Mouse (Mus musculus): ENCODE measurements around the gene Hpd. TPM values are rescaled to one million over a fixed set of nuclear protein-coding genes. Genes with fewer than 3 reads are reported as not detected.
A peak's percentile ranks its signal among the peaks of the same experiment; 100 is the strongest.
"Not testable (repeated sequence)": the region's sequence is repeated elsewhere in the genome, so short reads cannot be mapped to it uniquely, and the experiment has no call there.

The Hpd gene
- not detected in 2 replicates for polyA plus RNA-seq (2015; fragmentation: Nextera tagmentation; extraction: Ambion mirVana)

- Histone ChIP-seq H3K9me3 (no peaks in the 10 kb centered on the region), H3K4me3 (no peak within 1 kb of the TSS), H3K36me3 (no peaks in the 10 kb centered on the region), H3K27ac (no peak within 1 kb of the TSS), H3K4me2 (no peak within 1 kb of the TSS), H3K27me3 (no peaks in the 10 kb centered on the region), H3K4me1 (replicated peaks) (no peaks in the 10 kb centered on the region), H3K9ac (no peak within 1 kb of the TSS)
- WGBS, result 89% methylated on average over 10 of the region's 10 CpGs
- ATAC-seq (ENCODE audit: low FRiP score), result no peak
Observed at GRCm38 (mm10) chr5:123182651-123183050, at the start of gene Hpd. TSS of gene Hpd (minus strand) at chr5:123182727.

GRCm38 (mm10) chr5:123232180-123232579 is 49.7 kb upstream of the Hpd start:
- Histone ChIP-seq H3K27ac (no peak overlapping the region), H3K27me3 (no peaks in the 10 kb centered on the region), H3K4me2 (no peak overlapping the region), H3K9me3 (no peaks in the 10 kb centered on the region), H3K36me3 (peaks cover 28% of the 10 kb centered on the region), H3K9ac (no peak overlapping the region), H3K4me3 (no peak overlapping the region), H3K4me1 (replicated peaks) (peaks cover 29% of the 10 kb centered on the region)
- ATAC-seq (ENCODE audit: low FRiP score), result no peak
- WGBS, result 92% methylated on average over 2 of the region's 2 CpGs

- Histone ChIP-seq H3K9ac (peak overlapping the region; percentile 54), H3K4me1 (replicated peaks) (peaks cover 17% of the 10 kb centered on the region), H3K4me3 (peak overlapping the region; percentile 81; the same call in 1 of the 2 replicates), H3K27me3 (no peaks in the 10 kb centered on the region), H3K27ac (no peak overlapping the region), H3K4me2 (peak overlapping the region; percentile 80), H3K36me3 (peaks cover 6% of the 10 kb centered on the region; the same call in 1 of the 2 replicates), H3K9me3 (no peaks in the 10 kb centered on the region)
- no peak for ATAC-seq (ENCODE audit: low FRiP score)
- WGBS, result 89% methylated on average over 6 of the region's 6 CpGs
Observed at GRCm38 (mm10) chr5:123229296-123229695, 46.8 kb upstream of the Hpd start.

- peak overlapping the region; percentile 80 for H3K4me2 ChIP-seq
- no peak overlapping the region for H3K27ac ChIP-seq
- 6% methylated on average over 15 of the region's 15 CpGs for WGBS
- H3K27me3 ChIP-seq, result no peaks in the 10 kb centered on the region
- peaks cover 6% of the 10 kb centered on the region; the same call in 1 of the 2 replicates for H3K36me3 ChIP-seq
- peak overlapping the region; percentile 88 for H3K9ac ChIP-seq
- no peaks in the 10 kb centered on the region for H3K9me3 ChIP-seq
- no peak for ATAC-seq (ENCODE audit: low FRiP score)
- peak overlapping the region; percentile 81 for H3K4me3 ChIP-seq
- H3K4me1 ChIP-seq (replicated peaks), result peaks cover 17% of the 10 kb centered on the region
Observed at GRCm38 (mm10) chr5:123228524-123228922, 46.0 kb upstream of the Hpd start.

GRCm38 (mm10) chr5:123227762-123228523 is 45.4 kb upstream of the Hpd start:
- Histone ChIP-seq H3K27ac (no peak overlapping the region), H3K9me3 (no peaks in the 10 kb centered on the region), H3K4me1 (replicated peaks) (peaks cover 17% of the 10 kb centered on the region), H3K27me3 (no peaks in the 10 kb centered on the region), H3K36me3 (peaks cover 6% of the 10 kb centered on the region; the same call in 1 of the 2 replicates), H3K9ac (peak overlapping the region; percentile 88), H3K4me2 (peak overlapping the region; percentile 80), H3K4me3 (peak overlapping the region; percentile 81)
- ATAC-seq (ENCODE audit: low FRiP score), result peak; percentile 83
- 3% methylated on average over 42 of the region's 42 CpGs for WGBS

- no peak for ATAC-seq (ENCODE audit: low FRiP score)
- Histone ChIP-seq H3K36me3 (peaks cover 6% of the 10 kb centered on the region; the same call in 1 of the 2 replicates), H3K27ac (no peak overlapping the region), H3K9ac (no peak overlapping the region), H3K4me1 (replicated peaks) (peaks cover 17% of the 10 kb centered on the region), H3K9me3 (no peaks in the 10 kb centered on the region), H3K4me2 (no peak overlapping the region), H3K27me3 (no peaks in the 10 kb centered on the region), H3K4me3 (no peak overlapping the region)
- WGBS, result 90% methylated on average over 7 of the region's 7 CpGs
Observed at GRCm38 (mm10) chr5:123226851-123227250, 44.3 kb upstream of the Hpd start.

GRCm38 (mm10) chr5:123223861-123224260 is 41.3 kb upstream of the Hpd start:
- H3K27ac ChIP-seq; H3K9me3 ChIP-seq; ATAC-seq (ENCODE audit: low FRiP score); H3K9ac ChIP-seq; H3K4me3 ChIP-seq; H3K36me3 ChIP-seq; H3K27me3 ChIP-seq; H3K4me1 ChIP-seq (replicated peaks); H3K4me2 ChIP-seq: not testable (repeated sequence)
- 58% methylated on average over 6 of the region's 6 CpGs for WGBS

- WGBS, result 83% methylated on average over 4 of the region's 4 CpGs
- ATAC-seq (ENCODE audit: low FRiP score), result no peak
- no peaks in the 10 kb centered on the region for H3K9me3 ChIP-seq
- H3K9ac ChIP-seq, result no peak overlapping the region
- H3K27ac ChIP-seq, result no peak overlapping the region
- no peaks in the 10 kb centered on the region for H3K36me3 ChIP-seq
- H3K4me3 ChIP-seq, result no peak overlapping the region
- no peak overlapping the region for H3K4me2 ChIP-seq
- H3K27me3 ChIP-seq, result no peaks in the 10 kb centered on the region
- no peaks in the 10 kb centered on the region for H3K4me1 ChIP-seq (replicated peaks)
Observed at GRCm38 (mm10) chr5:123223051-123223410, 40.5 kb upstream of the Hpd start.

GRCm38 (mm10) chr5:123222346-123223050 is 40.0 kb upstream of the Hpd start:
- H3K4me1 ChIP-seq (replicated peaks); H3K27ac ChIP-seq; H3K4me2 ChIP-seq; H3K9ac ChIP-seq; H3K27me3 ChIP-seq; H3K4me3 ChIP-seq; H3K9me3 ChIP-seq; ATAC-seq (ENCODE audit: low FRiP score); H3K36me3 ChIP-seq: not testable (repeated sequence)
- 89% methylated on average over 4 of the region's 5 CpGs for WGBS

GRCm38 (mm10) chr5:123203591-123203990 is 21.1 kb upstream of the Hpd start:
- WGBS, result 88% methylated on average over 7 of the region's 7 CpGs

GRCm38 (mm10) chr5:123202771-123203170 is 20.2 kb upstream of the Hpd start:
- H3K27ac ChIP-seq; H3K9ac ChIP-seq; H3K9me3 ChIP-seq; H3K4me1 ChIP-seq (replicated peaks); H3K27me3 ChIP-seq; H3K36me3 ChIP-seq; H3K4me2 ChIP-seq; H3K4me3 ChIP-seq; ATAC-seq (ENCODE audit: low FRiP score): not testable (repeated sequence)
- 49% methylated on average over 4 of the region's 4 CpGs for whole genome bisulfite sequencing

More at GRCm38 (mm10) chr5:123203591-123203990, 21.1 kb upstream of the Hpd start:
- not testable (repeated sequence) for H3K4me2 ChIP-seq; H3K4me3 ChIP-seq; H3K9ac ChIP-seq; H3K4me1 ChIP-seq (replicated peaks); H3K9me3 ChIP-seq; H3K27me3 ChIP-seq; H3K36me3 ChIP-seq; ATAC-seq (ENCODE audit: low FRiP score); H3K27ac ChIP-seq

- Histone ChIP-seq H3K9me3 (no peaks in the 10 kb centered on the region), H3K4me2 (no peak overlapping the region), H3K27me3 (no peaks in the 10 kb centered on the region), H3K36me3 (no peaks in the 10 kb centered on the region), H3K9ac (no peak overlapping the region), H3K4me1 (replicated peaks) (no peaks in the 10 kb centered on the region), H3K27ac (no peak overlapping the region), H3K4me3 (no peak overlapping the region)
- WGBS, result 80% methylated on average over 5 of the region's 5 CpGs
- ATAC-seq (ENCODE audit: low FRiP score), result no peak
Observed at GRCm38 (mm10) chr5:123201987-123202386, 19.5 kb upstream of the Hpd start.

Data from hindbrain, embryonic 13.5 days (tissue).